Mouse (Mus musculus) midbrain, postnatal 0 days (tissue): ENCODE data around the gene Wbp2. TPM values are rescaled to one million over a fixed set of nuclear protein-coding genes. Genes with fewer than 3 reads are reported as not detected.

ENCODE experiments used
- ATAC-seq: fragments of 200-750 bp; cut with Nextera tagmentation; 2 replicates; pipeline ENCODE4 v1.8.0; 2017; ENCODE audit warnings: moderate number of reproducible peaks, mild to moderate bottlenecking, moderate TSS enrichment, moderate library complexity; ENCODE audit not compliant: low FRiP score
- DNase-seq: peaks from one replicate; pipeline ENCODE4 v3.0.0-alpha.2; 2015; ENCODE audit warnings: low spot score
- H3K27ac ChIP-seq: fragments of 300-500 bp; sonication (generic); 2 replicates; pipeline ENCODE4 v1.5.1; 2014; ENCODE audit warnings: low read depth, mild to moderate bottlenecking, low read length, mixed read lengths
- H3K27me3 ChIP-seq: fragments of 300-500 bp; sonication (generic); 2 replicates; pipeline ENCODE4 v1.6.1; 2014; ENCODE audit warnings: low read length, control low read depth, mixed read lengths; ENCODE audit not compliant: insufficient read depth
- H3K36me3 ChIP-seq: fragments of 300-500 bp; sonication (generic); 2 replicates; pipeline ENCODE4 v1.6.1; 2014; ENCODE audit warnings: low read length, control low read depth, mixed read lengths; ENCODE audit not compliant: insufficient read depth
- H3K4me1 ChIP-seq: fragments of 300-500 bp; sonication (generic); 2 replicates; pipeline ENCODE4 v1.6.1; 2014; ENCODE audit warnings: mild to moderate bottlenecking, control low read depth, antibody characterized with exemption, low read length, mixed read lengths; ENCODE audit not compliant: insufficient read depth
- H3K4me2 ChIP-seq: fragments of 300-500 bp; sonication (generic); 2 replicates; pipeline ENCODE4 v1.6.1; 2014; ENCODE audit warnings: low read depth, mild to moderate bottlenecking, low read length, mixed read lengths; ENCODE audit not compliant: poor library complexity, severe bottlenecking
- H3K4me3 ChIP-seq: fragments of 300-500 bp; sonication (generic); 2 replicates; pipeline ENCODE4 v1.5.1; 2014; ENCODE audit warnings: low read depth, mild to moderate bottlenecking, low read length, moderate library complexity
- H3K9ac ChIP-seq: fragments of 300-500 bp; sonication (generic); replicated peaks from 2 replicates; pipeline ENCODE4 v1.6.1; 2014; ENCODE audit warnings: mild to moderate bottlenecking, low read length, moderate library complexity, mixed read lengths; ENCODE audit not compliant: poor library complexity, severe bottlenecking
- H3K9me3 ChIP-seq: fragments of 300-500 bp; sonication (generic); 2 replicates; pipeline ENCODE4 v1.6.1; 2016; ENCODE audit warnings: low read length, control low read depth
- CTCF ChIP-seq: IDR thresholded peaks from 2 replicates; pipeline ENCODE4 v1.5.1; 2016; ENCODE audit warnings: antibody characterized with exemption, mild to moderate bottlenecking
- WGBS: fragments of 180-500 bp; shearing (Covaris S2); extraction: QIAGEN DNeasy Blood & Tissue Kit; methylation state at CpG from one replicate; pipeline ENCODE4 v1.1.7; 2014; 5-methylcytosine and 5-hydroxymethylcytosine counted together
- polyA plus RNA-seq: library from polyadenylated mRNA; unstranded; fragments of >200 nt; fragmentation: Nextera tagmentation; extraction: Ambion mirVana; gene quantifications from 2 replicates; pipeline ENCODE4 v1.2.1, GENCODE M21; 2015
- total RNA-seq: library from RNA; depleted of rRNA; stranded (reverse); fragments of >200 nt; gene quantifications from 2 replicates; pipeline ENCODE4 v1.2.3, GENCODE M21; 2014

Gene Wbp2
- total and polyA plus RNA-seq, 2 experiments from 2014 or later = 150 to 254 TPM

DNA sequence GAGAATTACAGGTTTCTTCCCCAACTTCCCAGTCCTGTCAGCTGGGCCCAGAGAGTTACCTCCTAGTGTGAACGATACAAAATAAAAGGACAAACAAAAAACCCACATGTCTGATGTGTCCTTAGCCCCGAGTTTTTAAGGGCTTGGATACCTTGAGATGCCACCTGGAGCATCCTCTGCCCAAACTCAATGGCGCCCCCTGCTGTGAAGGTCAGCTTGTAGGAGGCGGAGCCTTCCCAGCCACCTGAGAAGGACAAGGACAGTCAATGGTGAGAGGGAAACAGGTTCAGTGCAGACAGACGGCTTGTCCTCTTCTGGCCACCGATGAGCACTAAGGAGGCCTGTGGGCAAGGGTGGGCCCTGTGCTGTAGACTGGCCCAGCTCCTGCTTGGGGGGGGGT, 5.7 kb downstream of the Wbp2 start:
- Histone ChIP-seq H3K27ac (no peak overlapping the region), H3K4me1 (0 out of 2 replicates have a peak, but pooled peaks cover 3% of the 10 kb centered on the region), H3K36me3 (peaks cover 43% of the 10 kb centered on the region), H3K9ac (no peak overlapping the region), H3K9me3 (no peaks in the 10 kb centered on the region), H3K4me2 (no peak overlapping the region), H3K27me3 (no peaks in the 10 kb centered on the region), H3K4me3 (no peak overlapping the region)
- DNase-seq = no peak
- peak; percentile 43; the same call in 1 of the 2 replicates for TF ChIP-seq CTCF
- ATAC-seq = no peak
- 67% methylated on average over 6 of the region's 6 CpGs for WGBS

GRCm38 (mm10) chr11:116079511-116079910, 7.3 kb downstream of the Wbp2 start:
- no peaks in the 10 kb centered on the region for H3K4me1 ChIP-seq
- no peak overlapping the region for H3K4me2 ChIP-seq
- H3K36me3 ChIP-seq = peaks cover 43% of the 10 kb centered on the region
- TF ChIP-seq CTCF = no peak
- H3K27me3 ChIP-seq = no peaks in the 10 kb centered on the region
- 72% methylated on average over 10 of the region's 10 CpGs for WGBS
- H3K4me3 ChIP-seq = no peak overlapping the region
- H3K9me3 ChIP-seq = no peaks in the 10 kb centered on the region
- ATAC-seq (no peak), DNase-seq (no peak)
- no peak overlapping the region for H3K9ac ChIP-seq
- no peak overlapping the region for H3K27ac ChIP-seq

GRCm38 (mm10) chr11:116078676-116079320, 8.0 kb downstream of the Wbp2 start:
- no peaks in the 10 kb centered on the region for H3K27me3 ChIP-seq
- no peaks in the 10 kb centered on the region for H3K4me1 ChIP-seq
- H3K4me3 ChIP-seq = no peak overlapping the region
- no peak overlapping the region for H3K4me2 ChIP-seq
- no peak overlapping the region for H3K9ac ChIP-seq
- peaks cover 41% of the 10 kb centered on the region for H3K36me3 ChIP-seq
- 25% methylated on average over 10 of the region's 10 CpGs for WGBS
- ATAC-seq = no peak
- H3K9me3 ChIP-seq = no peaks in the 10 kb centered on the region
- no peak for DNase-seq
- TF ChIP-seq CTCF = no peak
- H3K27ac ChIP-seq = no peak overlapping the region

GRCm38 (mm10) chr11:116078221-116078620, 8.6 kb downstream of the Wbp2 start:
- 9% methylated on average over 16 of the region's 16 CpGs for WGBS
- H3K9ac ChIP-seq = peak overlapping the region; percentile 50; the same call in 1 of the 2 replicates
- H3K4me2 ChIP-seq = peak overlapping the region; percentile 32

GRCm38 (mm10) chr11:116077446-116078204, 9.2 kb downstream of the Wbp2 start, which contains the start of gene Unc13d:
Gene Unc13d, minus strand, starts transcription at chr11:116077961.
- WGBS = 67% methylated on average over 22 of the region's 22 CpGs
- H3K9ac ChIP-seq = peak within 1 kb of the TSS; percentile 50; the same call in 1 of the 2 replicates
- H3K4me3 ChIP-seq = no peak within 1 kb of the TSS
- H3K4me1 ChIP-seq = no peaks in the 10 kb centered on the region
- peak; percentile 26 for TF ChIP-seq CTCF
- H3K27me3 ChIP-seq = no peaks in the 10 kb centered on the region
- no peak within 1 kb of the TSS for H3K27ac ChIP-seq
- ATAC-seq = no peak
- H3K36me3 ChIP-seq = peaks cover 32% of the 10 kb centered on the region
- peak within 1 kb of the TSS; percentile 32 for H3K4me2 ChIP-seq
- no peaks in the 10 kb centered on the region for H3K9me3 ChIP-seq
- no peak for DNase-seq

More at GRCm38 (mm10) chr11:116078221-116078620, 8.6 kb downstream of the Wbp2 start:
- Histone ChIP-seq H3K27ac (no peak overlapping the region), H3K27me3 (no peaks in the 10 kb centered on the region), H3K4me3 (no peak overlapping the region), H3K9me3 (no peaks in the 10 kb centered on the region), H3K36me3 (peaks cover 35% of the 10 kb centered on the region), H3K4me1 (no peaks in the 10 kb centered on the region)
- DNase-seq (no peak), ATAC-seq (no peak)
- TF ChIP-seq CTCF = no peak

GRCm38 (mm10) chr11:116076836-116077235, 10.0 kb downstream of the Wbp2 start:
- H3K27me3 ChIP-seq = no peaks in the 10 kb centered on the region
- no peaks in the 10 kb centered on the region for H3K4me1 ChIP-seq
- DNase-seq (no peak), ATAC-seq (no peak)
- H3K9me3 ChIP-seq = no peaks in the 10 kb centered on the region
- H3K36me3 ChIP-seq = peaks cover 26% of the 10 kb centered on the region
- WGBS = 93% methylated on average over 6 of the region's 7 CpGs
- H3K4me3 ChIP-seq = no peak overlapping the region
- H3K4me2 ChIP-seq = no peak overlapping the region
- no peak overlapping the region for H3K27ac ChIP-seq
- H3K9ac ChIP-seq = no peak overlapping the region
- TF ChIP-seq CTCF = no peak
